Mouse (Mus musculus) MEL-GATA-1-ER (cell line): ENCODE results near the gene Agbl1.

ENCODE experiments used
- DNase-seq: peaks from one replicate; pipeline ENCODE4 v3.0.0-alpha.2; 2012; ENCODE audit warnings: low read depth; ENCODE audit errors: extremely low read depth

The Agbl1 gene

DNA sequence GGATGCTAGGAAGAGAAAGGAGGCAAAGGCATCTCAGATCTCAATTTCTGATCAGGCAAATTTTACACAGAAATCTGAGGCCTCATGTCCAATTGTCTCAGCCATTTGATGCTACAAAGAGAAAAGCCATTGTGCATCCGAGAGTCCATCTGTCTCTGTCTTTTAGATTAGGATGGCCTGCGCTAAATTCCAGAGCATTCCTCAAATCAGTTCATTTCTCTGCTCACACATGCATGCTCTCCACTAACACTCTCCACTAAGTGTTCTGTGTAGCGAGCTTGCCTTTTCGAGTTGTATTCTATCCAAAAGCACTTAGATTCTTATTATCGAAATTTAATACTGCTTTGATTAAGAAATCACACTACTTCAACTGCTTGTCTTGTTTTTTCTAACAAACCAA is 159.6 kb downstream of the Agbl1 start:
- DNase-seq, result no peak

DNA sequence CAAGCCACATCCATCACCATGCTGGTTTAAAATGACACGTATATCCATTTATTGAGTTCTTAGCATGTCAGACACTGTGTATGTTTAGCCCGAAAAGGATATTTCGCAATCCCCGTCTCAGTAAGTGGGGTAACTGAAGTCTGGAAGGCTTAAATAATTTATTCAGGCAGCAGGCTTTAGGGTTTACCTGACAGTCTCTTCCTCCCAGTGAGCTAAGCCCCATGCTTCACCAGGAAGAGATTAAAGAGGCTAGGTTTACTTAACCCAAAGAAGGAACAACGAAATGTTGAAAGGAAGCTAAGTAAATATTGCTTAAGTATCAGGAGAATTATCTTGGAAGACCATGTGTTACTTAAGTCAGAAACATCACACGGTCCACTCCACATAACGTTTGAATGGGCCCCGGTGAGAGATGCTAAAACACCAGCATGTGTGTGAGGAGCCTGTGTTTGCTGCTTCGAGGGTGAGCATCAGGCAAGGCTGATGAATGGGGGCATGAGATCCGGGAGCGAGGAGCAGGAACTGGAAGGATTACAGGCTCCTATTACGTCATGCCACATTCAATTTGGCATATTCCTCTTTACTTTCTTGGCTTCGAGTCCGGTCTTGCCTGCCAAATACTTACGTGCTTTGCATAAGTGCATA is 162.7 kb downstream of the Agbl1 start:
- no peak for DNase-seq

DNA sequence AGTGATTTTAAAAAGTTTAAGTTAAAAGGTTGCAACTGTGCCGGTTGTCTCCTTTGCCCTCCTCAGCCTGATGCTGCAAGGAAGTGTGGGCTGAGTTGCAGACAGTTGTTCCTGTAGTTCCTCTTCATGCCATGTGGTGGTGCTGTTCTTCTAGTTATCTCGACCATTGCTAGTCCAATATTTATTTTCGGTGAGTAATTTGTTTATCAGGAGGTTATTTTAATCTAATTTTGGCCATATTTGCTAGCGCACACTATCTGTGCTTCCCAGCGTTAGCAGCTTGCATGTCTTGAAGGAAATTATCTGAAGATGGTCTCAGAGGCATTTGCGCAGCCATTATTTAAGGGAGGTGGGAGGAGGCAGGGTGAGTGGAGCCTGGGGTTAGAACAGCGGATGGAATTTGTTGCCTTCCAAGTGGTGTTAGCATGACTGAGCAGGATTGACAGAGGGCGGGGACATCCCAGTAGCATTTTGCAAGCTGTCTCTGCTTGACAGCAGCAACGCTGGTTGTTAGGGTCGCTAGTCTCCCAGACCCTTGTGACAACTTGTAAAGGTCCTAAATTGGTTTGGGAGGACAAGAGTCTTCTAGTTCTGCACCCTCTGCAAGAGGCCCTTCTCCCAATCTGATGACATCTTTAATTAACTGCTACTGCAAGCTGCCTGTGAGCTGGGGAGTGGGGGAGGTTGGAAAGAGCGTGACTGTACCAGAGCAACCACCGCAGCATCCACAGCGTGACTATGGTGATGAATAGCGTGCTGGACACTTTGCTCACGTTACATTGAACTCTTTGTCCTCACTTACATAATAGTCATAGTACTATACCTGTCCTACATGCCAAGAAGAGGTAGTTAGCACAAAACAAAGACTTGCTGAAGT is 163.5 kb downstream of the Agbl1 start:
- DNase-seq, result no peak

DNA sequence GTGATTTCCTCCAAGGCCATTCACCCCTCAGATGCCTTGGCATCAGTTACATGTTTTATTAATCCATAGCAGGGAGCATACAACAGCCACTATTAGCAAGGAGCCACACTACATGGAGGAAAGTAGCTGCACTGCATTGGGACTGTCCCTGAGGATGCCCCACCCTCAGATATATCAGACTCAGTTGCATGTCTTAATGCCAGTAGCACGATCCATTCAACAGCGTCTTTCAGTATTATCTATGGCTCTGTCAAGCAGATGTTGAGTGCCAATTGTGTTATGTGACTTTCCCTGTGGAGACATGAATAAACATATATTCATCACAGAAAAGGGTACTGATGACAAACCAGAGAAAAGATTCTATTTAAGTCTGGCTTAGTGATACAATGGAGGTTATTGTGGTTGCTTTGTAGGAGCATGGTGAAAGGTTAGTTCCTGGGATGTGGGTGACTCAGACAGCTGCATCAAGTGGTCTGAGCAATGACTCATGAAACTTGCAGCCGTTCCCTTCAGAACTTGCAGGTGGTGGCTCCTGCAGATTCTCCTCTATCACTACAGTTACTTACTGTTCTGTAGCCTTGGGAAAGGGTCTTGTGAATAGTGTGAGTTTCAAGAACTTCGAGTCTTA is 178.4 kb downstream of the Agbl1 start:
- no peak for DNase-seq

DNA sequence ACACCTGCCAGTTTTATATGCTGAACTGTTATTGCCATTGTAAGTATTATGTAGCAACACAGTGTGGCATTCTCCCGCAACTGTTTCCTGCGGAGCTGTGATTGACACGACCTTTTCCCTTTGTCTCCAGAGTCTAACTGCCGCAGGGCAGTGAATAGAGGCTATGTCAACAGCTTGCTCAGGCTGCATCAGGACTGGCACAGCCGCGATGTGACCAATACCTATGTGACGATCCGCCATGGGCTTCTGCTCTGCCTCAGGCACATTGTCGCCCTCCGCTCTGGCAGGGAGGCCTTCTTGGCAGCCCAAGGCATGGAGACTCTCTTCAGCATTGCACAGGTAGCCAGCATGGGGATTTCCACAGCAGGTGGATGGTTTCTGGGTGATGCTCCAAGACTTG is 179.3 kb downstream of the Agbl1 start:
- no peak for DNase-seq

DNA sequence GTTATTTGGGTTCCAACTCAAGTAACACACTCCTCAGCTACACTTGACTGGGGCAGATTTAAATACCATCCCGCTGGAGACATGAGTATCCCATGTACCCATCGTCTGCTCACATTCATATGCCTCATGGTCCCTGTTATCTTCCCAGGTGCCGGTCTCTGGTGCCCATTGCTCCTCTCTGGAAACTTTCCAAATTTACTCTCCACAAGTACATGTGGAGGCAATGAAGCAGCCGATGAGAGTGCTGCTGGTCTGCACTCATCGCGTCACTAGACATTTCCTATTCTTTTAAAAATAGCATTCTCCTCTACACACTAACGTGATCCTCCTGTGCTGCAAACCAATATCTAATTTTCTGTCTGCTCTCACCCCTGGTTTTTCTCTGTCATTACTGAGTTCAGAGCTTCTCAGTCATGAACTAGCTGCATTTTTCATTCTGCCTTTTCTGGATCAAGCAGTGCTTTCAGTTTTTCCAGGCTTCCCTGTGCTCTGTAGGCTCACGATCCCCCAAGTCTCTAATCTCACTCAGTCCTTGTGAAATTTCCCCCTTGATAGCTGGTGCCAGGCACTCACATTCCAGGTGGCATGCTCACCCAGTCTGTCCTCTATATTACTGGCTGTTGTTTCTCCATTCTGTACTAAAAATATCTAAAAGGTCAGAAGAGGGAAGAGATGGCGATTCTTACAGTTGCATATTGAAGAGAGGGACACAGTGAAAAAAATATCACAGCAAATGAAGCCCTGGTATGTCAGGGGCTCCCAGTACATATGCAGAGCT is 180.9 kb downstream of the Agbl1 start:
- DNase-seq, result no peak

DNA sequence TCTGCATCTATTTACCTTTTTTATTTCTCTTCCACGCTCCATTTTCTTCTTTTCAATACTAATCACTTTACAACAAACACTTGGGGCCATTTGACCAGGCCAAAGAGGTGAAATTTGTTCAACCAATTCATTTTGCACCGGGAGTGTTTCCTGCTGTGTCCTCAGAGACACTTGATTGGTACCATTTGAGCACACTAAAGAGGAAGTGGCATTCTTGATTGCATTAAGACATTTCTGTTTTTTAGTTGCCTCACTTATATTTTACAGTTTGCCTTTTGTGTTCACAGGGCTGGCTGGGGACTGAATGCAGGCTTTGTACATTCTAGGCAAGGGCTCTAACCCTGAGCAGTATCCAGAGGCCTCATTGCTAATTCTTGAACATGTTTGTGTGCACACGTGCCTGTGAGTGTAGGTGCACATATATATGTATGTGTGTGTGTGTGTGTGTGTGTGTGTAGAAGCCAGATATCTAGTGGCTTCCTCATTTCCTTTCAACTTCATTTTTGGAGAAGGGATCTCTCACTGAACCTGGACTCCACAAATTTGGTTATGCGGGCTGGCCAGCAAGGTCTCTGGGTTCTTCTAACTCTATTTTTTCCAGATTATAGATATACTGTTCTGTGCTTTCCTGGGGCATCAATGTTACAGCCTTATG is 182.4 kb downstream of the Agbl1 start:
- DNase-seq, result no peak

DNA sequence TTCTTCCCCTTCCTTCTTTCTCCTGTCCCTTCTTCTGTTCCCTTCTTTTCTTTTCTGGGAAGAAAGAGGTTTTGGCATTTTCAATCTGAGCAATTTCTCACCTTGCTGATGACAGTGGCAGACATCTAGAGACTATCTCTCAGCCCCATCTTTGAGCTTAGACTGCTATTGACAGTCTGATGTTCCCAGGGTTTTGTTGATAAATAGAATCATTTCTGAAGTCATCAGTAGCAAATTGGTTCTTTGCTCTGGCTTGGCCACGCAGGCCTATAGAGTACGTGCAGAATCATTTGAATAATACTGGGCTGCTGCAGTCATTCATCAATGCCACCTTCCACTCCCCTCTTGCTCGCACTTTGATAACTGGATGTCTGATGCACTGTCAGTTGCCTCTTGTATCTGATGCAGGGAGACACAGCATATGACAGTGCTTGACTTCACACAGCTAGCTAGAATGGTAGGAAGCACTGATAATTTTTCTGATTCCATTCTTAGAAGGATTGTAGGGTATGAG is 186.5 kb downstream of the Agbl1 start:
- no peak for DNase-seq

DNA sequence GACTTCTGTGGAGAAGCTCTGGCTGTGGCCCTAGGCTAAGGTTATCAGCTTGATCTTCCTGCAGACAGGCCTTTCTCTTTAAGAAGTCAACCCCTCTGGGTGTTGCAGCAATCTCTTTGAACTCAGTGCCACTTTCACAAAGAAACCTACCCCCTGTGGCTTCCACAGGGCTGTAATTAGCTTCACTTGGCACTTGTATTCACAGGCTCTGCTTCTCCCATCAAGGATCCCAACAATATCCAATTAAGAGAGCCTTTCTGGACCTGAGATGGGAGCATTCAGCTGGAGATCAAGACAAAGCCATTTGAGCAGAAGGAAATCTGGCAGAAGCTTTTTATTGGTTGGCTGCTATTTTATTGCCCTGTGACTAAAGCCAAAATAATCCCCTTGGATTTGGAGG is 208.9 kb downstream of the Agbl1 start:
- no peak for DNase-seq

DNA sequence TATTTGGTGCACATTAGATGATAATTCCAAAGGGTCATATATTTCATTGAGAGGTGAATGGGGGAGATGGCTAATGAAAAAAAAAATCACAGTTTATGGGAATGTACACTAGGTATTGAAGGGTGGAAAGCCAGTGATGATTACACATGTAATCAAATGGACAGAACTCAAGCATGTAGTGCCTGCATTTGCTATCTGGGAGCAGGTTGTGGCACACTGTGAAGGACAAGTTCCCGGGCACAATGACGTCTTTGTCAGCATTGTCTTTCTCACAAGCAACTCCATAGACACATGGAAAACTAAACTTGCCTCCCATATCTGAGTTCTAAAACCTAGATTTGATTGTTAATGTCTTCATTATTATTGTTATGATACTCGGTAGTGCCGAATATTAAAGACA is 209.3 kb downstream of the Agbl1 start:
- no peak for DNase-seq

DNA sequence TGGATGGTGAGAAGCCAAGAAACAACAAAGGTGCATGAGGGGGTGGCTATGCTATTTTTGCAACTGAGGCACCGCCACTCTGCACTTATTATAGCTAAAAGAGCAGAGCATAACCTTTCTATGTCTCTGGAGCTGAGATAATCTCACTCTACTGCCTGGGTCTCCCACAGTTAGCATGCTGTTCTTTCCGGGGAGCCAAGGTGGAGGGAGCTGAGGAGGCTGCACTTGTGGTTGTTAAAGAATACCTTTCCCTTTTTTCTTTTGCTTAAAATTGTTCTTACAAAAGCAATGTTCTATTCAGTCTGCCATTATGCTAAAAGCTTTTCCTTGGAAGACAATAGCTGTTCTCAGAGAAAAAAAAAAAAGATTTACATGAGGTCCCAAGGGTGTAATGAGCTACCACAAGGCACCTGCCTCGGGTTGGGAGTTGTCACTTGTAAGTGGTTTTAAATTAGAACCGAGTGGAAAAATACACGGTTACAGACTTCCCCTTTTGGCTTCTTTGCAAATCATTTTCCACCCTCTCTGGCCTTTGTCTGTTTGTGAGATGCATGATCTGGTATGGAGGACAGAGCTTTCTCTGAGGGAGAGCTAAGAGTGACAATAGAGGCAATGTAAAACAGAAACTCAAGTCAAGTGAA is 232.8 kb downstream of the Agbl1 start:
- DNase-seq, result no peak

DNA sequence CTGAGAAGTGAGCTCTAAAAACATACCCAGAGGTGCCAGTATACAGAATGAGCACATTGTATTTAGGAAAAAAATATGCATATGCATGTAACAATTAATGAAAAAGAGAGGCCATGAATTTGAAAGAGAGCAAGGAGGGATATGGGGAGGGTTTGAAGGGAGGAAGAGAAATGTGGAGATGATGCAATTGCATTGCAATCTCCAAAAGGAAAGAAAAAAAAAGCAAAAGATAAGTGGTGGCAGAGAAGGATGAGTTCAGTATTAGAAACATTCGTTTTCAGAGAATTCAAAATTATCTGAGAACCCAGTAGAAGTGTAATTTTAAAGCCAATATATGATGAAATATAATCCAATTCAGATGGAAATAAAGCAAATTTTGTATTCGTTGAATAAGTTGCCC is 236.7 kb downstream of the Agbl1 start:
- DNase-seq, result no peak

DNA sequence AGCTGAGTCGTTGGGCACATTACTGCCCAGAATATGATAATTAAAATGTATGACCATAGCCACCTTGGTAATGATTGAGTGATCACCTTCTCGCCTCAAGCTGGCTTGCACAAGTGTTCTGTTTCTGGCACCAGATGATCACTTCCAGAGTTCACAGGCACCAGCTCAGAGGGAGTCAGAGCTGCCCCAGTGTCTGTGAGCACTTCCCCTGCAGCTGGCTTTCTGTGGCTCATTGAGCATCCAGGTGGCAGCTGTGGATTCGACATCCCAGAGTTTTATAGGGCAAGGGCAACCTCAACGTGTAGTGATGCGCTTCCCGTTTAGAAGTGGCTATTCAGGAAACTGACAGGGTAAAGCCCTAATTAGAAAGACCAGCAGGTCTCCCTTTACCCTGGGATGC is 244.5 kb downstream of the Agbl1 start:
- DNase-seq, result no peak

DNA sequence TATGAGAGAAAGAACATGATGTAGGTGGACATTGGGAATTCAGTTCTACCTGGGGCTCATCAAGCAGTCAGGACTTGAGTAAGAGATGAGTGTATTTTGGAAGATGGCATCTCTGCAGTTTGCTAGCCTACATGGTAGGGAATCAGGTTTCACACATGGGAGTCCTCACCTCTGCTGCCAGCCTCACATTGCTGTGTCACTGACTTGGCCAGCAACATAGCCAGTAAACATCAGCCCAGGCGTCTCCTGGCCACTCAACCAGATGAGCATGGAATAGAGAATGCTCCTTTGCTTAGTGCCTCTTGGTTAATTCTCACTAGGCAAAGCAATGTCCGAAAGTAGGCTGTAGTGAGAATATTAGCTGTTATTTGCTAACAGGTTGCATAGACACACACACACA is 255.9 kb downstream of the Agbl1 start:
- no peak for DNase-seq

DNA sequence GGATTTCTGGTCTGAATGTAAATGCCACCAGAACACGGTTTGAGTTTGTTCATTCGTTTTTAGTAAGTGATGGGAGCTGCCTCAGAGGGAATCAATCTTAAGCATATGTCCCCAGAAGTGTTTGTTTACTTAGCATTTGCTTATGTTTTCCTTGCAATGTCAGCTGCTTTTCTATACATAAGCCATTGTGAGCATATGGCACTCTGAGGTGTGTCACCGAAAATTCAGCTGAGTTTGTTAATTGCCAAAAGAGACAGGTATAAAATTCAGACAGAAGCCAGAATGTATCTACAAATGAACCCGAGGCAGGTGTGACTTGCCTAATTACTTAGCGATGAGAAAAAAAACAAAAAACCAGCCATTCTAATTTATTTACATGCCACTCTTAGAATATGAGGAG is 257.8 kb downstream of the Agbl1 start:
- DNase-seq, result no peak

DNA sequence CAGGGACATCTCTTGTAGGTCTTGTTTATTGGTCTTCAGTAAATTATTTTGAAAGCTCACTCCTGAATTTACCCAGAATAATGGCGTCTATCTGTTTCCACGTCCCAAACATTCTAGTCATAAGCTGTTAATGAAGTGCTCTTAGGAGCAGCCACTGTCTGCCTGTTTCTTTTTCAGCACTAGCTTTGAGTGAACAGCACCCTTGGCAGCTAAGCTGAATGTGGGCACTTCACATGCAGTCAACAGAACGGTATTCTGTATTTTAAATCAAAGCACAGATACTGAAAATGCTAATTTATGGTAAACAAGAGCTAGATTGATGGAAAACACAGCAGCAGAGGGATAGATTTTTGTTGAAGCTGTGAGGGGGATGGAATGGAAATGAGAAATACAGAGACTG is 294.6 kb downstream of the Agbl1 start:
- DNase-seq, result no peak

DNA sequence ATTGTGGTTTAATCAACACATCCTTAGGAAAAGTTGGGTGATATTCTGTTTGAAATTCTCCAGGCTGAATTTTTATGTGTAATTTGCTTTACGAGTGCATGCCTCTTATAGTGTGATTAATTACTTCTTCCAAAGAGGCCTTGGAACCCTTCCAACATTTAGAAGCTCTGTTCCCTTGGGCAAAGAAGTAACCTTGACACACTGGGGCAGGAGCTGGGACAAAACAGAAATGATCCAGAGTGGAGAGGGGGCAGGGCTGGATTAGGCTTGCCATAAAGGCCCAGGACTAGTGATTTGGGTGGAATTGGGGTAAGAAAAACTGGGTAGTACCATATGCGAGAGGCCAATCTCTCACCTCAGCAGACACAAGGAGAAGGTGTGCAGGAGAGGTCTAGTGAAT is 316.8 kb downstream of the Agbl1 start:
- DNase-seq, result no peak

DNA sequence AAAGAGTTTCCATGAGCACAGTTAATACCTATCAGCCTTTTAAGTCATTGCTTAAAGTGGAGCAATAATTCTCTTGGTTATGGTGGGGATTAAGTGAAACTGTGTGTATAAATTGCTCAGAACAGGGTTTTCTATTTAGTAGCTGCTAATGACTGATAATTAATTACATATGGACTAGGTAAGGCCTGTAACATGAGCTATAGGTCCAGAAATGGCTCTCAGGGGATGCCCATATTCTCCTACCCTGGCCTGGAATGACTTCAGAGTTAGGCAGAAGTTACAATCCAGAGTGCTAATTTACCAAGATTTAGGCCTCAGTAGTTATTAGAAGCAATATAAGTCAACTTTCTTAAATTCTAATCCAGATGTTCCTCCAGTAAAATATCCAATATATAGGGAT is 317.6 kb downstream of the Agbl1 start:
- no peak for DNase-seq

DNA sequence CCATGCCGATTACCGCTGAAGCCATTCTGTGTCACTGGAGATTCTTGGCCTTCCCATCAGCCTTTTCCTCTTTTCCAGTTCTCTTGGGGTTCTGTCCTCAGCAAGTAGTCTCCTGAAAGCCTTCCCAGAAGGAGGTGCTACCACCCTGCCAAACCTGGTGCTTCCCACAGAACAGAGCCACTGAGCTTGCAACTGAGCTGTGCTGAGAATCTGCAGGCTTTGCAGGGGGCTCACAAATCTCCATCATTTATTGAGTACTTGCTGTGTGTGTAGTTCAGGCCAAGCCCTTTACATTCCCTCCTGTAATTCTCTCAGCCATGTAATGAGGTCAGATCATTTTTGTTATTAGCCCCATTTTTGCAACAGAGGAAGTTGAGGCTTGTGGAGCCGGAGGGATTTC is 322.2 kb downstream of the Agbl1 start:
- DNase-seq, result no peak

DNA sequence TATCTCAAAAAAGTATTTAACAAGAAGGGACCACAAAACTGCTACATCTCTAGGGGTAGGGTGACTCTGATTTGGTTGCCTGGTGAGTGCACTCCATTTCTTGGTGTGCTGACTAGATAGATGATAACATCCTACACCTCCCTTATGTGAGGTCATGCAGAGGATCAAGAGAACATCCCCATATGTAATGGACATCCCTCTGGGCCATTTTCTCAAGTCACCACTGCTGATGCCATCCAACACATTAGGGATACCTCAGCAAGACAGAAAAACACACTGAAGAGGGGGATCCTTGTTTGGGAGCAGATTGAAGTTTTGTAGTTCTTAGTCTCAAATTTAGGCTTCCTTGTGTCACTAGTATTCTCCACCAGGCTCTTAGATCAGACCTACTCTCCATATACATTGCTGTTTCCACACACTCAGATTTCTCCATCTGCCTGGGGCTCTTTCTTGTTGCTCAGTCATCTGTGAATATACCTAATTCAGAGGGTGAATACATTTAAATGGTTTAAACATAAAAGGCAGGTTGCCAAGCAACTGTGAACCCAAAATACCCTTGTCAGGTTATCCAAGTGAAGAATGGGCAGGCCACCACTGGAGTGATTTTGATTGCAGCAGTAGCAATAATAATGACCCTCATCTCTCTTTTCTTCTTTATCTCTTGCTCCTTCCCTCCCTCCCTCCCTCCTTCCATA is 331.0 kb downstream of the Agbl1 start:
- no peak for DNase-seq
